Mouse (Mus musculus) ES-E14 (cell line): ENCODE measurements around the gene B3gat3.

Source experiments
- CHD2 ChIP-seq: IDR thresholded peaks from 2 replicates; pipeline ENCODE4 v1.6.1; 2014; ENCODE audit warnings: mild to moderate bottlenecking, low read depth, low read length, inconsistent platforms
- HCFC1 ChIP-seq: IDR thresholded peaks from 2 replicates; pipeline ENCODE4 v1.6.1; 2012; ENCODE audit warnings: low read length, inconsistent platforms, borderline replicate concordance; ENCODE audit not compliant: insufficient read depth

GRCm38 (mm10) chr19:8921741-8922140 lies 1.6 kb downstream of the B3gat3 start:
- TF ChIP-seq CHD2 = no peak
- no peak for TF ChIP-seq HCFC1
